Mouse (Mus musculus) inflammation-experienced regulatory T-cells, adult 6 months (primary cell): ENCODE measurements around the gene Gm7137. TPM values are rescaled to one million over a fixed set of nuclear protein-coding genes. Genes with fewer than 3 reads are reported as not detected.
"Not testable (repeated sequence)": the region's sequence is repeated elsewhere in the genome, so short reads cannot be mapped to it uniquely, and the experiment has no call there.

Experiments used
- ATAC-seq: one replicate; pipeline ENCODE4 v1.8.0; 2017
- polyA plus RNA-seq, 3 experiments: library from polyadenylated mRNA; unstranded; fragments of 100-300 nt; shearing (Covaris generic); gene quantifications; one replicate each; pipeline ENCODE4 v1.2.1; 2017

Gene Gm7137
- not detected for polyA plus RNA-seq

DNA sequence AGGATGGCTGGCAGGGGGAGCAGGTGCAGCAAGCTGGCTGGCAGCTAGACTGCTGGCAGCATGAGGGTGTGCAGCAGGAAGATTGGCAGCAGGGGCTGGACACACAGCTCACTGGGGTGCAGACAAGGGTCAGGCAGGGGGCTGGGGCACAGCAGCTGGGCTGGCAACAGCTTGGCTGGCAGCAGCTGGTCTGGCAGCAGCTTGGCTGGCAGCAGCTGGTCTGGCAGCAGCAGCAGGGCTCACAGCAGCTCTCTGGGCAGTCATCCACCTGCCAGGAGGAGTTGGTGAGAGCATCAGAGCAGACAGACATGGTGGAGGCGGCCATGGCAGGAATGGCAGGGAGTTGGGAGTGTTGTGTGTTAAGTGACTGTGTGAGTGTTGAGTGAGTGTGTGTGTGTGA, at the start of gene Gm7137:
Gene Gm7137 (minus strand): TSS at position 325 of the 400 bp plus-strand sequence.
- ATAC-seq: not testable (repeated sequence)

DNA sequence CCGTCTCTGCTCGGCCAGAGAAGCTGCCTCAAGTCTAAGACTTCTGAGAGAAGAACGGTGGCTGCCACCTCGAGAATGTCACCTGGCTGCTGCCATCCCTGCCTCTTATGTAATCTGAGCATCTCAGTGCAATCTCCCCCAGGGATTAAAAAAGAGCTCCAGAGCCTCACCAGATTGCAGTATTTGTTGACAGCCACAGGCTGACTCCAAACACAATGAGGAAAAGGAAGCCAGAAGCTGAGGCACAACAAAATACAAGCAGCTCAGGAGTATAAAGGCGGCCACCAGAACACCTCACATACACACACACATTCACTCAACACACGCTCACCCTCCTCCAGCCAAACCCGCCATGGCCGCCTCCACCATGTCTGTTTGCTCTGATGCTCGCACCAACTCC, 47.6 kb upstream of the Gm7137 start, which contains the start of gene Krtap10-10:
Gene Krtap10-10 (plus strand): TSS at position 301 of the 400 bp plus-strand sequence.
- ATAC-seq: no peak

DNA sequence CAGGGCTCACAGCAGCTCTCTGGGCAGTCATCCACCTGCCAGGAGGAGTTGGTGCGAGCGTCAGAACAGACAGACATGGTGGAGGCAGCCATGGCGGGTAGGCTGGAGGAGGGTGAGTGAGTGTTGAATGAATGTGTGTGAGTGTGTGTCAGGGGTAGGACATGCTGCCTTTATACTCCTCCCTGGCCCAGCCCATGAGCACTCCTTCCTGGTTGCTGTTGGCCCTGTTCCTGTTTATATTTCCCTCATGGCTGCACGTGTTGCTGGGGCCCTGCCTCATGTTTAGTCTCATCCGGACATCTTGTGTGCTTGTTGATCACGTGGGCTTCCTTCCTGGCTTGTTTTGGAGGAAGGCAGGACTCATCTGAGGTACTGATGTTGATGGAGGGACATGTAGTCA, 39.0 kb upstream of the Gm7137 start, which contains the start of gene Krtap10-4:
Gene Krtap10-4 (minus strand): TSS at position 145 of the 400 bp plus-strand sequence.
- ATAC-seq: no peak

DNA sequence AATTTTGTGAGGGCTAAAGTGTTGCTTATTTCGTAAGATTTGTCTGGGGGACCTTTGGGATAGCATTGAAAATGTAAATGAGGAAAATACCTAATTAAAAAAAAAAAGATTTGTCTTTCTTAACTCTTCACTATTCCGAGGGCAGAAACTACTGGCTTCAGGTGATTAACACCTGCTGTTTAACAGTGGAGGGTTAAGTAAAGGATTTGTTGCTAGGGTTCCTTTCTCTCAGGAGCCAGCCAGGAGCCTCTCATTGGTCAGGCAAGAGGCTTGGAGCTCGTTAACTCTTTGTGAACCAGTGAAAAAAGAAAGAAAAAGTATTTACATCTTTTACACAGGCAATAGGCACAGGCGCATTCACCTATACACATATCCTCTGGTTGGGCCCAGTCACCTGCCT, 31.2 kb upstream of the Gm7137 start:
- ATAC-seq: no peak

DNA sequence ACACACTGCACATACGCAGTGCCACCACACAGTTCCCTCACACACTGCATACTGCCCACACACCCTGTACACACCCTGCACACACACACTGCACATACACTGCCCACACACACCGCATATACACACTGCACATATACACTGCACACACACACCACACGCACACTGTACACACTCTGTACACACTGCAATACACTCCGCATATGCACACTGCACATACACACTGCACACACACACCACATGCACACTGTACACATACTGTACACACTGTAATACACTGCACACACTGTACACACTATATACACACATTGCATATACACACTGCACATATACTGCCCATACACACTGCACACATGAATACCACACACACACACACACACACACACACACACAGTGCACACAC, 30.5 kb upstream of the Gm7137 start:
- ATAC-seq: no peak

DNA sequence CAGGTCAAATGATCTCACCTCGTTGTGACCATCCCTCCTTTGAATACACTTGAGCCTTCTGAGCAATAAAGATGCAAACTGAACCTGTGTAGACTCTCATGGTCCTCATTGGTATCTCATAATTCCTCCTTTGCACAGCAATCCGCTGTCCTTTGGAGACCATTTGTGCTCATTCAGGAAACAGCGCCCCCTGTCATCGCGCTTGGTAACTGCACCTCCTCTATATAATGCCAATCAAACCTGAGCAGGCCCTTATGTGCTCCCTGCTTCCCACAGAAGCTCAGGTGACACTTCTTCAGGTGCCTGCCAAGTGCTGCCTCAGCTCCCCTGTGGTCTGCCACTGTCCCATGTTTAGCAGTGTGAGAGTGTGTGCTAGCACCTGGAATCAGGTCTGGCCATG, 27.5 kb upstream of the Gm7137 start:
- ATAC-seq: no peak

DNA sequence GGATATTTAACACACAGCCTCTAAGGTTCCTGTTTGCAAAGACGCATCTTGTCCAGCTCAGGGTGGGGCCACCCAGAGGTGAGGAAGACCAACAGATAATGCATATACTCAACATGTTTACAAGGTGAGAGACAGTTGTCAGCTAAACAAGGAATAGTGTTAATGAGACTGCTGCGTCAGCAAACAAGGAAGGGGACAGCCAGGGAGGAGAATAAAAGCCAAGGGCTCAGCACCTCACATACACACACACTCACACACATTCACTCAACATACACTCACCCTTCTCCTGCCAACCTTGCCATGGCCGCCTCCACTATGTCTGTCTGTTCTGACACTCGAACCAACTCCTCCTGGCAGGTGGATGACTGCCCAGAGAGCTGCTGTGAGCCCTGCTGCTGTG, 26.4 kb upstream of the Gm7137 start, which contains the start of gene Gm2696:
Gene Gm2696 (plus strand): TSS at position 301 of the 400 bp plus-strand sequence.
- ATAC-seq: no peak

DNA sequence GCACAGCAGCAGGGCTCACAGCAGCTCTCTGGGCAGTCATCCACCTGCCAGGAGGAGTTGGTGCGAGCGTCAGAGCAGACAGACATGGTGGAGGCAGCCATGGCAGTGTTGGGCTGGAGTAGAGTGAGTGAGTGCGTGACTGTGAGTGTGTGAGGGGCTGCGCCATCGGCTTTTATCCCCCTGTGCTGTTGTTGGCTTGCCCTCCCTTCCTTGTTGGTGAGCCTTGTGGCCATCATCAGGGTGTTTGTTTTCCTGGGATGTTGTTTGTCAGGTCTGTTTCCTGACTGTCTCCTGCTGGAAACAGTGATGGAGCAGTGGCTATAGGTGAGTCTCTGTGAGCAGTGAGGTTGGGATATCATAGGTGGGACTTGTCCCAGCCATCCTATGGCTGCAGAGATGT, 23.7 kb upstream of the Gm7137 start, which contains the start of gene Gm9507:
Gene Gm9507 (minus strand): TSS at position 101 of the 400 bp plus-strand sequence.
- no peak for ATAC-seq

DNA sequence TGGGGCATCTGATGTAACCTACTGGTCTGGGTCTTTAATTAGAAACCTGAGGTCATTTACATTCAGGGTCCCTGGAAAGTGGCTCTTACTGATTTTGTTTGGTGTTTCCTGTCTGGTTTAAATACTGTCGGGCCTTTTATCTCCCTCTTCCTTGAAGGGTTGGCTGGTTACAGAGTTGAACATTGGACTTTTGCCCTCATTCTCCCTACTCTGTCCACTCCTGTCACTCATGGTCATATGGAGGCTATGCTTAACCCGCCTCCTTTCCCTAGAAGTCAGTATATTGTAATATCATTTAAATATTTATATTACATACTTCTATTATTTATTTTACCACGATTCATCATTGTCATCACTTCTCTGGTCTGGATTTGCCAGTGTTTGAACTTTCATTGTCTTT, 16.1 kb upstream of the Gm7137 start:
- ATAC-seq: no peak

DNA sequence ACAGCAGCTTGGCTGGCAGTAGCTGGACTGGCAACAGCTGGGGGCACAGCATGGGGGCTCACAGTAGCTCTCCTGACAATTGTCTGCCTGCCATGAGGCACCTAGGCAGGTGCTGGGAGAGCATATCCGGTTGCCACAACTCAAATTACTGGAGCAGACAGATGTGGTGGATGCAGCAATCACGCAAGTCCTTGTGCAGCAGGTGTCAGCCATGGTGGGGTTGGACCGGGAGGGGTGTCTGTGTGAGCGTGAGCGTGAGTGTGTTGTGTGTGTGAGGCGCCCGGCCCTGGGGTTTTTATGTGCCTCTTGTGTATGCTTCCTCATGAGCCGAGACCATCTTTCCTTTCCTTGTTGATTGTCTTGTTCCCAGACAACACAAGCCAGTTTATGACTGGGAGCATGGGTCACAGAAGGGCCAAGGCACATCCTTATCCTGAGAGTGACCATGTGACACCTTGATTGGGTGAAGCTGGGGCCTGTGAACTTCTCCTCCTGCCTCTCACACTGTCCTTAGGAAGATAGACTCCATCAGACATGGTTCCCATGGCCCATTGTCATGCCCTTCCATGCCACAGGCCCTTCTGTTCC, 11.0 kb upstream of the Gm7137 start, which contains the start of gene Gm19668:
Gene Gm19668 (minus strand): TSS at position 213 of the 588 bp plus-strand sequence.
- ATAC-seq: no peak

DNA sequence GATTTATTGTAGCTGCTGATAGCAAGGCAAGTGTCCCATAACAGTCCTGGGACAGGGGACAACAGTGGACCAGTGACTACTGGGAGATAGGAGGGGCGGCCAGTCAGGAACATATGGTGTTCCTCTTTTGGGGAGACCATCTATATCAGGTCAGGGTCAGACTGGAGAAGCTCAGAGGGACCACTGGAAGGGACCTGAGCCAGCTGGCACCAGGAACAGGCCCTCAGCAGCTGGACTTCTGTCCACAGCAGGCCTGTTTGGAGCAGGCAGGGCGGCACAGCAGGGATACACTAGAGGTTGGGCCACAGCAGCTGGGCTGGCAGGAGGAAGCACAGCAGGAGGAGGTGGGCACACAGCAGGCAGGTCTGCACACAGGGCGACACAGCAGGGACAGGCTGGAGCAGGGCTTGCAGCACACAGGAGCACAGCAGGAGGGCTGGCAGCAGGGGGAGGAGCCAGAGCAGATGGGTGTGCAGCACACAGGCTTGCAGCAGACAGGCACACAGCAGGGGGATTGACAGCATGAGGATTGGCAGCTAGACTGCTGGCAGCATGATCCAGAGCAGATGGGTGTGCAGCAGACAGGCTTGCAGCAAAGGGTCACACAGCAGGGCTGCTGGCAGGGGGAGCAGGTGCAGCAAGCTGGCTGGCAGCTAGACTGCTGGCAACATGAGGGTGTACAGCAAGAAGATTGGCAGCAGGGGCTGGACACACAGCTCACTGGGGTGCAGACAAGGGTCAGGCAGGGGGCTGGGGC, 10.3 kb upstream of the Gm7137 start:
- ATAC-seq: not testable (repeated sequence)

DNA sequence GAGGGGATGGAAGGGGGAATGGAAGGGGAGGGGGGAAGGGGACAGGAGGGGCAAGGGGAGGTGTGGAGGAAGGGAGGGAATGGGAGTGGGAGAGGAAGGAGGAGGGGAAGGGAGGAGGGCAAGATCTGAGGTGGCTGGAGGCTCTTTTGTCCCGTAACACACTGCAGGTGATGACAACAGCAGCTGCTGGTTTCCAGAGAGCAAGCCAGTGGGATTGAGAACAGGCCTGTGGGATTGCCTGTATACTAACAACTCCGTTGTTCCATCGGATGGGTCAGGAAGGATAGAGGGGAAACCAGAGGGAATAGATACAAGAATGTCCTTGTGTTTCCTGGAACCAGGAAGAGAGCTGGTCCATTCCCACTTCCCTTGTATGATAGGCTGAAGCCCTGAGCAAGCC, 9.7 kb upstream of the Gm7137 start:
- ATAC-seq: no peak

DNA sequence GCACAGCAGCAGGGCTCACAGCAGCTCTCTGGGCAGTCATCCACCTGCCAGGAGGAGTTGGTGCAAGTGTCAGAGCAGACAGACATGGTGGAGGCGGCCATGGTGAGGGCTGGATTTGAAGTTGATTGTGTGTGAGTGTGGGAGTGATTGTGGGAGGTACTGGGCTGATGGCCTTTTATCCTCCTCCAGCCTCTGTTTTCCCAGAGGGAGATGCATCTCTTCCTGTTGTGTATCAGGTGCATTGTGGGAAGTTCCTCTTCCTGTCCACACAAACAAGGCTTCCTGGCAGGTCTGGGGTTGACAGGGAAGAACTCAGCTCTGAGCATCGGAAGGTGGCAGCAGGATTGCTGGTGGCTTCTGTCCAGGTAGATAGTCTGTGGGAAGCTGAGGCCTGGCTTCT, 7.0 kb upstream of the Gm7137 start, which contains the start of gene Gm9639:
Gene Gm9639 (minus strand): TSS at position 101 of the 400 bp plus-strand sequence.
- ATAC-seq: no peak

DNA sequence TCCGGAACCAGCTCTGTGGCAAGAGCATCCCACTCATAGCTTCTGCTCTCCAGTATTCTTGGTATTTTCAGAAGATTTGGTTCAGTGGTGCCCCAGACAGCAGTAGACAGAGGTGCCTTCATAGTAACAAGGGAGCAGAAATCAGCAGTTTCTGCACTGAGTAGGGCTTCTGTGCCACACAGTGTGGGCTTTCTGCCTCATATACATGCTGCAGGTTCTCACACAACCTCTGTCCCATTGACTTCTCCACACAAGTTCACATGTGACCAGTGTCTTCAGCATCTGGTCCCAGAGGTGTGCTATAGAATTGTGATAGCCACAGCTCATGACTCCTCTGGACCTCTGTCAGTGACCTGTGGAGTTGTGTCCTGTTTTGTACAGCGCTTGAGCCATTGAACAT, 621 bp upstream of the Gm7137 start:
- no peak for ATAC-seq

DNA sequence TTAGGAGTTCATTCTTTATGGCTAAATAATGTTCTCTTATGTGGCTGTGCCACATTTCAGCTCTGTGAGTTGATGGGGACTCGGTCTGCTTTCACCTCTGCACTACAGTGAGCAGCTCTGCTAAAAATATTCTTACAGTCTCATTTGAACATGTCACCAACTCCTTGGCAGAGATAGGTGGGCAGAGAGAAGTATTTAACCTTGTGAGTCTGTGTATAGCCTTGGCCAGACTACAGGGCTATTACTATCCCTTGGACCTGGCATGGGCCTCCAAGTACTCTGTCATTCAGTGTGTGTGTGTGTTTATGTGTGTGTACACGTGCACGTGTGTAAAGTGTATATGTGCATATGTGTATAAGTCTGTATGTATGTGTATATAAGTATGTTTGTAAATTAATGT, 4.6 kb downstream of the Gm7137 start:
- ATAC-seq: not testable (repeated sequence)

DNA sequence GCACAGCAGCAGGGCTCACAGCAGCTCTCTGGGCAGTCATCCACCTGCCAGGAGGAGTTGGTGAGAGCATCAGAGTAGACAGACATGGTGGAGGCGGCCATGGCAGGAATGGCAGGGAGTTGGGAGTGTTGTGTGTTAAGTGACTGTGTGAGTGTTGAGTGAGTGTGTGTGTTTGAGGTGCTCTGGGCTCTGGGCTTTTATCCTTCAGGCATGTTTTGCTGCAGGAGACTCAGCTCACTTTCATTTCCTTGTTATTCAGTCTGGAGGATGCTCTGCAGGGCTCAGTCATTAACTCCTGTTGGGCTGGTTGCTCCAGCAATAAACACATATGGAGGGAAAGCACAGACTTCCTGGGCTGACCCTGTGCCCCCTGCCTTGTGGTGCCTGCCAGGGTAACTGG, 5.6 kb downstream of the Gm7137 start, which contains the start of gene Gm3250:
Gene Gm3250 (minus strand): TSS at position 101 of the 400 bp plus-strand sequence.
- ATAC-seq: not testable (repeated sequence)

DNA sequence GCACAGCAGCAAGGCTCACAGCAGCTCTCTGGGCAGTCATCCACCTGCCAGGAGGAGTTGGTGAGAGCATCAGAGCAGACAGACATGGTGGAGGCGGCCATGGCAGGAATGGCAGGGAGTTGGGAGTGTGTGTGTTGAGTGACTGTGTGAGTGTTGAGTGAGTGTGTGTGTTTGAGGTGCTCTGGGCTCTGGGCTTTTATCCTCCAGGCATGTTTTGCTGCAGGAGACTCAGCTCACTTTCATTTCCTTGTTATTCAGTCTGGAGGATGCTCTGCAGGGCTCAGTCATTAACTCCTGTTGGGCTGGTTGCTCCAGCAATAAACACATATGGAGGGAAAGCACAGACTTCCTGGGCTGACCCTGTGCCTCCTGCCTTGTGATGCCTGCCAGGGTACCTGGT, 11.2 kb downstream of the Gm7137 start, which contains the start of gene Gm7138:
Gene Gm7138 (minus strand): TSS at position 101 of the 400 bp plus-strand sequence.
- not testable (repeated sequence) for ATAC-seq

DNA sequence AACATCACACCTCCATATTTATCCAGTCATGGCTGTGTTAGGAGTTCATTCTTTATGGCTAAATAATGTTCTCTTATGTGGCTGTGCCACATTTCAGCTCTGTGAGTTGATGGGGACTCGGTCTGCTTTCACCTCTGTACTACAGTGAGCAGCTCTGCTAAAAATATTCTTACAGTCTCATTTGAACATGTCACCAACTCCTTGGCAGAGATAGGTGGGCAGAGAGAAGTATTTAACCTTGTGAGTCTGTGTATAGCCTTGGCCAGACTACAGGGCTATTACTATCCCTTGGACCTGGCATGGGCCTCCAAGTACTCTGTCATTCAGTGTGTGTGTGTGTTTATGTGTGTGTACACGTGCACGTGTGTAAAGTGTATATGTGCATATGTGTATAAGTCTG, 15.9 kb downstream of the Gm7137 start:
- ATAC-seq: not testable (repeated sequence)

DNA sequence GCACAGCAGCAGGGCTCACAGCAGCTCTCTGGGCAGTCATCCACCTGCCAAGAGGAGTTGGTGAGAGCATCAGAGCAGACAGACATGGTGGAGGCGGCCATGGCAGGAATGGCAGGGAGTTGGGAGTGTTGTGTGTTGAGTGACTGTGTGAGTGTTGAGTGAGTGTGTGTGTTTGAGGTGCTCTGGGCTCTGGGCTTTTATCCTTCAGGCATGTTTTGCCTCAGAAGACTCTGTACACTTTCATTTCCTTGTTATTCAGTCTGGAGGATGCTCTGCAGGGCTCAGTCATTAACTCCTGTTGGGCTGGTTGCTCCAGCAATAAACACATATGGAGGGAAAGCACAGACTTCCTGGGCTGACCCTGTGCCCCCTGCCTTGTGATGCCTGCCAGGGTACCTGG, 16.8 kb downstream of the Gm7137 start, which contains the start of gene Gm3238:
Gene Gm3238 (minus strand): TSS at position 101 of the 400 bp plus-strand sequence.
- ATAC-seq: not testable (repeated sequence)

DNA sequence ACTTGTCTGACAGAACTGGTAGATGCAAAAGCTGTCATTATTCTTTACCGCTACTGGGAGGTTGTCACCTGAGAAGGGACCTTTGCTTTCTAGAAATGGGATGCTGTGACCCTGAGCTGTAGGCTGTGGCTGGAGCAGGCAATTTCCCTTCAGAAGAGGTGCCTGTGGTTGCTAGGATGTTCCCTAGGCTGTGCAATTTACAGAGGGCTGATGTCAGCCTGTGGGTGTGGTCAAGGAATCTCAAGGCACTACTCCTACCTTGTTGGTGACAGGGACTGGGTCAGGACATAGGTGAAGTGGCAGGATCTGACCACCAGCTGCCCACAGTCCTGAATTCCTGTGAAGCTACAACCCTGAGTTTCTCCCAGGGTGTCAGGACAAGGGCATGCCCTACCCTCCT, 18.3 kb downstream of the Gm7137 start:
- no peak for ATAC-seq

DNA sequence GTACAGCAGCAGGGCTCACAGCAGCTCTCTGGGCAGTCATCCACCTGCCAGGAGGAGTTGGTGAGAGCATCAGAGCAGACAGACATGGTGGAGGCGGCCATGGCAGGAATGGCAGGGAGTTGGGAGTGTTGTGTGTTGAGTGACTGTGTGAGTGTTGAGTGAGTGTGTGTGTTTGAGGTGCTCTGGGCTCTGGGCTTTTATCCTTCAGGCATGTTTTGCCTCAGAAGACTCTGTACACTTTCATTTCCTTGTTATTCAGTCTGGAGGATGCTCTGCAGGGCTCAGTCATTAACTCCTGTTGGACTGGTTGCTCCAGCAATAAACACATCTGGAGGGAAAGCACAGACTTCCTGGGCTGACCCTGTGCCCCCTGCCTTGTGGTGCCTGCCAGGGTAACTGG, 28.4 kb downstream of the Gm7137 start, which contains the start of gene Gm3233:
Gene Gm3233 (minus strand): TSS at position 101 of the 400 bp plus-strand sequence.
- not testable (repeated sequence) for ATAC-seq

DNA sequence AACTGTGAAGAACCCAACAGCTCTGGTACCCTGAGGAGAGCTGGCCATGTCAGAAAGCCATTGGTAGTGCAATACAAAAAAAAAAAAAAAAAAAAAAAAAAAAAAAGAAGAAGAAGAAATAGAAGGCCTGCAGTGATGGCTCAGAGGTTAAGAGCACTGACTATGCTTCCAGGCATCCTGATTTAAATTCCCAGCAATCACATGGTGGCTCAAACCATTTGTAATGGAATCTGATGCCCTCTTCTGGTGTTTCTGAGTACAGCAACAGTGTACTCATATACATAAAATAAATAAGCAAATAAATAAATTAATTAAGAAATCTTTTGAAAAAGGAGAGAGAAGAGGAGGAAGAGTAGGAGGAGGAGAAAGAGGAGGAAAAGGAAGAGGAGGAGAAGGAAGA, 34.6 kb downstream of the Gm7137 start:
- no peak for ATAC-seq

DNA sequence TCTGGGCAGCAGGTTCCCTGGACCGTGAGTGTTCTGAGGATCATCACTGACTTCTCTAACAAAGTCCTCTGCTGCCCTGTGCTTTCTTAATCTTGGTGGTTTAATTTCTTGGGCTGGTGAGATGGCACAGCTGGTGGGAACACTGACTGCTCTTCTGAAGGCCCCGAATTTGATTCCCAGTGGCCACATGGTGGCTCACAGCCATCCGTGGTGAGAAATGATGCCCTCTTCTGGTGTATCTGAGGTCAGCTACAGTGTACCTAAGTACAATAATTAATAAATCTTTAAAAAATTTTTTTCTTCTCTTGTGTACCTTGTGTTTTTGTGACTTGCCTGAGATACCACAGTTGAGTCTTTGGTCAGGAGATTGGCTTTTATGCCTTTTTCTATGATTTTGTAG, 35.7 kb downstream of the Gm7137 start:
- not testable (repeated sequence) for ATAC-seq
